8 mouse cellular contexts compared by ENCODE assay signal in the genomic region with DNA sequence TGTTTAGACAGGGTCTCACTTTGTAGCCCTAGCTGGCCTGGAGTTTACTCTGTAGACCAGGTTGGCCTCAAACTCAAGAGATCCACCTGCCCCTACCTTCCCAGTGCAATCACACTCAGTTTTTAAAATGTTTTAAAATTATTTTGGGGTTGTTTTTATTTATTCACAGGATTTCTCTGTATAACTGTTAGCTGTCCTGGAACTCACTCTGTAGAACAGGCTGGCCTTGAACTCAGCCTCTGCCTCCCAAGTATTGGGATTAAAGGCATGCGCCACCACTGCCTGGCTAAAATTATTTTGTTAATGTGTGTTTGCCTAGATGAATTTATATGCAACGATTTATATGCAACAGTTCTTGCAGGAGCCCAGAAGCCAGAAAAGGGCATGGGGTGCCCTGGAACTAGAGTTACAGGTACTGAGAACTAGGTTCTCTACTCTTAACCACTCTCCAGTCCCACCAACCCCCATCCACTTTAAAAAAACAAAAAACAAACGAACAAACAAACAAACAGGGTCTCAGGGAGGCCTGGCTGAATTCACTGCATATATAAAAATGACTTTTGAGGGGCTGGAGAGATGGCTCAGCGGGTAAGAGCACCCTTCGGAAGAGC. TPM values are rescaled to one million over a fixed set of nuclear protein-coding genes. Genes with fewer than 3 reads are reported as not detected.
DNase-seq lines count a peak whose midpoint lies in the region; ATAC-seq lines count a peak whose summit lies in the region.

No protein-coding gene starts in this region.

- H3K4me3 ChIP-seq in heart, embryonic 14.5 days (ENCODE audit: control insufficient read depth in 1 of 2, insufficient read depth in 1 of 2, low read depth in 1 of 2, low read length in 2 of 2): no peak overlapping the region; a peak in 1 of 4 replicates
- H3K4me3 ChIP-seq in hindbrain, embryonic 13.5 days: peak overlapping the region; percentile 45
- peak overlapping the region; percentile 44 for H3K4me3 ChIP-seq in midbrain, embryonic 13.5 days (replicated peaks)

- H3K9me3 ChIP-seq in heart, embryonic 14.5 days (ENCODE audit: control insufficient read depth, low read length): no peaks in the 10 kb centered on the region
- no peaks in the 10 kb centered on the region for H3K9me3 ChIP-seq in hindbrain, embryonic 13.5 days
- H3K9me3 ChIP-seq in midbrain, embryonic 13.5 days: no peaks in the 10 kb centered on the region

- peaks cover under 1 to 3% of the 10 kb centered on the region in 2 experiments; a peak in 1 of 4 replicates for H3K4me1 ChIP-seq in heart, embryonic 14.5 days (ENCODE audit: control insufficient read depth in 2 of 2, insufficient read depth in 2 of 2, low read length in 2 of 2)
- peaks cover 24% of the 10 kb centered on the region for H3K4me1 ChIP-seq in hindbrain, embryonic 13.5 days (replicated peaks)
- peaks cover 29% of the 10 kb centered on the region for H3K4me1 ChIP-seq in midbrain, embryonic 13.5 days (replicated peaks)

- intact Hi-C loops in heart, postnatal 25 days (cut with DNase I): no loop called here

- DNase-seq in heart, postnatal 25 days (ENCODE audit: low spot score): no peak
- DNase-seq in Muller cell, postnatal 12 days (ENCODE audit: inconsistent ontology term): peak; percentile 25
- no peak for DNase-seq in urinary bladder, postnatal 25 days (ENCODE audit: low spot score)
- DNase-seq in right cerebral cortex, postnatal 14 days: no peak
- no peak for DNase-seq in urinary bladder, adult 2 months (ENCODE audit: low spot score)

- no peaks in the 10 kb centered on the region for H3K27me3 ChIP-seq in heart, embryonic 14.5 days (ENCODE audit: control insufficient read depth, insufficient read depth, low read length)
- no peaks in the 10 kb centered on the region for H3K27me3 ChIP-seq in hindbrain, embryonic 13.5 days
- no peaks in the 10 kb centered on the region for H3K27me3 ChIP-seq in midbrain, embryonic 13.5 days

- H3K27ac ChIP-seq in heart, embryonic 14.5 days (replicated peaks in 1 of 2; ENCODE audit: control insufficient read depth in 1 of 2, insufficient read depth in 1 of 2, low read depth in 2 of 2, low read length in 2 of 2): peak overlapping the region; percentile 0 to 48; a peak in 3 of 4 replicates
- peak overlapping the region; percentile 55; the same call in 1 of the 2 replicates for H3K27ac ChIP-seq in hindbrain, embryonic 13.5 days
- peak overlapping the region; percentile 67 for H3K27ac ChIP-seq in midbrain, embryonic 13.5 days

- peak overlapping the region; percentile 71; the same call in 1 of the 2 replicates for H3K9ac ChIP-seq in heart, embryonic 14.5 days (ENCODE audit: low read length)
- peak overlapping the region; percentile 73; the same call in 1 of the 2 replicates for H3K9ac ChIP-seq in hindbrain, embryonic 13.5 days
- H3K9ac ChIP-seq in midbrain, embryonic 13.5 days (replicated peaks): 0 out of 2 replicates have a peak overlapping the region, but pooled peaks have one; percentile 66

- peaks cover 24% of the 10 kb centered on the region for H3K36me3 ChIP-seq in heart, embryonic 14.5 days (ENCODE audit: control insufficient read depth, insufficient read depth, low read length)
- H3K36me3 ChIP-seq in hindbrain, embryonic 13.5 days: peaks cover 23% of the 10 kb centered on the region
- peaks cover 27% of the 10 kb centered on the region for H3K36me3 ChIP-seq in midbrain, embryonic 13.5 days

- ATAC-seq in heart, embryonic 14.5 days (ENCODE audit: insufficient number of reproducible peaks, insufficient read depth, low FRiP score, low read depth): no peak
- ATAC-seq in hindbrain, embryonic 13.5 days (ENCODE audit: low FRiP score): no peak
- no peak for ATAC-seq in midbrain, embryonic 13.5 days

- H3K4me2 ChIP-seq in heart, embryonic 14.5 days (ENCODE audit: low read length): no peak overlapping the region
- H3K4me2 ChIP-seq in hindbrain, embryonic 13.5 days: peak overlapping the region; percentile 90
- H3K4me2 ChIP-seq in midbrain, embryonic 13.5 days (replicated peaks): peak overlapping the region; percentile 85

- 41% methylated on average over 5 of the region's 5 CpGs for WGBS in heart, embryonic 14.5 days
- 60% methylated on average over 5 of the region's 5 CpGs for WGBS in hindbrain, embryonic 13.5 days
- WGBS in midbrain, embryonic 13.5 days: 65% methylated on average over 5 of the region's 5 CpGs

RNA-seq across cellular contexts. Expression of a gene that starts 3.9 kb away (rescaled TPM):
- 979 and 1,136 TPM in 2 replicates for polyA plus RNA-seq in heart, embryonic 14.5 days (2014; fragmentation: Nextera tagmentation; extraction: Ambion mirVana)
- total RNA-seq in heart, postnatal 25 days (2021): 100 to 1,000 TPM; 282 to 346 TPM
- 4,110 and 4,339 TPM in 2 replicates for polyA plus RNA-seq in hindbrain, embryonic 13.5 days (2015; fragmentation: Nextera tagmentation; extraction: Ambion mirVana)
- polyA plus RNA-seq in midbrain, embryonic 13.5 days (2015; fragmentation: Nextera tagmentation; extraction: Ambion mirVana): 3,928 and 4,113 TPM in 2 replicates
- polyA plus RNA-seq in urinary bladder, adult 2 months (2012; rRNA removed): 1,024 and 1,454 TPM in 2 replicates

RNA-seq across cellular contexts. Expression of a gene that starts 16.9 kb away (rescaled TPM):
- polyA plus RNA-seq in heart, embryonic 14.5 days (2014; fragmentation: Nextera tagmentation; extraction: Ambion mirVana): 0.62 and 1.1 TPM in 2 replicates
- not detected for total RNA-seq in heart, postnatal 25 days (2021)
- 1.6 and 2.6 TPM in 2 replicates for polyA plus RNA-seq in hindbrain, embryonic 13.5 days (2015; fragmentation: Nextera tagmentation; extraction: Ambion mirVana)
- polyA plus RNA-seq in midbrain, embryonic 13.5 days (2015; fragmentation: Nextera tagmentation; extraction: Ambion mirVana): 1.9 and 2.2 TPM in 2 replicates
- polyA plus RNA-seq in urinary bladder, adult 2 months (2012; rRNA removed): 0.25 TPM in 1 of 2 replicates, not detected in the other

RNA-seq across cellular contexts. Expression of a gene that starts 34.1 kb away (rescaled TPM):
- polyA plus RNA-seq in heart, embryonic 14.5 days (2014; fragmentation: Nextera tagmentation; extraction: Ambion mirVana): 30.6 and 32.8 TPM in 2 replicates
- 10 to 100 TPM; 15.2 to 15.3 TPM for total RNA-seq in heart, postnatal 25 days (2021)
- 74.6 and 82.4 TPM in 2 replicates for polyA plus RNA-seq in hindbrain, embryonic 13.5 days (2015; fragmentation: Nextera tagmentation; extraction: Ambion mirVana)
- 80.9 and 81.1 TPM in 2 replicates for polyA plus RNA-seq in midbrain, embryonic 13.5 days (2015; fragmentation: Nextera tagmentation; extraction: Ambion mirVana)
- polyA plus RNA-seq in urinary bladder, adult 2 months (2012; rRNA removed): 21.8 and 22.2 TPM in 2 replicates

Comparison
In these comparisons a context has a peak if more than half of its experiments do, and no peak if none do; other contexts are left out.
1. H3K4me3 ChIP-seq: peak in hindbrain, embryonic 13.5 days (single experiment) and midbrain, embryonic 13.5 days (single experiment); none in heart, embryonic 14.5 days (0 of 2).
2. Peak in every context shown above with its lines, with median percentiles within 50 percentile points of each other: H3K27ac ChIP-seq and H3K9ac ChIP-seq.